Mouse (Mus musculus) spleen, adult 12 weeks (tissue): ENCODE data around the gene Pusl1.

Experiments
- DNase-seq: peaks from one replicate; pipeline ENCODE4 v3.0.0; 2022; ENCODE audit warnings: low spot score

Pusl1 gene

DNA sequence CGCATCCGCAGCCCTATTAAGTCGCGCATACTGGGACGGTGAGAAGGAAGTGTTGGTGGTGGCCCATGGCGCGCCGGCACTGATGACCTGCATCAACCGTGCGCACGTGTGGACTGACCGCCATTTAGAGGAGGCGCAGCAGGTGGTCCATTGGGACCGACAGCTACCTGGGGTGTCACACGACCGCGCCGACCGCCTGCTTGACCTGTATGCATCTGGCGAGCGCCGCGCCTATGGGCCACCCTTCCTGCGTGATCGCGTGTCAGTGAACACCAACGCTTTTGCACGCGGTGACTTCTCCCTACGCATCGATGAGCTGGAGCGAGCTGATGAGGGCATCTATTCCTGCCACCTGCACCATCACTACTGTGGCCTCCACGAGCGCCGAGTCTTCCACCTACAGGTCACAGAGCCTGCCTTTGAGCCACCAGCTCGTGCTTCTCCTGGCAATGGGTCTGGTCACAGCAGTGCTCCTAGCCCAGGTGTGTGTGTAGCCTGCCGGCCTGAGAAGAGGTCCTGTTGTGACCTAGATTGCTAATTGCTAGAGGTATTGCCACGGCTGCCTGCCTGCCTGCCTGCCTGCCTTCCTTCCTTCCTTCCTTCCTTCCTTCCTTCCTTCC is 49.8 kb downstream of the Pusl1 start:
- no peak for DNase-seq

DNA sequence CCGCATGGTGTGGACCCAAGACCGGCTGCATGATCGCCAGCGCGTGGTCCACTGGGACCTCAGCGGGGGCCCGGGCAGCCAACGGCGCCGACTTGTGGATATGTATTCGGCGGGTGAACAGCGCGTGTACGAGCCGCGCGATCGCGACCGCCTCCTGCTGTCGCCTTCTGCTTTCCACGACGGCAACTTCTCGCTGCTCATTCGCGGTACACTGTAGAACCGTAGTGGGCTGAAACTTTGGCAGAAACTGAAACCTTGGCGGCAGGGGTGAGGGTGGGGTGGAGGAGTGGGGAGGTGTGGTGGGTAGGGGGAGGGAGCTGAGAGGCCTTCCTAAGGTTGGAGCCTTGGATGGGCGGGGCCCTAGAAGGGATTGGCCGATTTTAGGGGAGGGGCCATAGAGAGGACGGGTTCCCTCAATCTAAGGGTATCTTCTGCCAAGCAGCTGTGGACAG is 50.6 kb downstream of the Pusl1 start:
- peak; percentile 59 for DNase-seq

GRCm38 (mm10) chr4:155840076-155841002 is 51.2 kb downstream of the Pusl1 start:
- no peak for DNase-seq

DNA sequence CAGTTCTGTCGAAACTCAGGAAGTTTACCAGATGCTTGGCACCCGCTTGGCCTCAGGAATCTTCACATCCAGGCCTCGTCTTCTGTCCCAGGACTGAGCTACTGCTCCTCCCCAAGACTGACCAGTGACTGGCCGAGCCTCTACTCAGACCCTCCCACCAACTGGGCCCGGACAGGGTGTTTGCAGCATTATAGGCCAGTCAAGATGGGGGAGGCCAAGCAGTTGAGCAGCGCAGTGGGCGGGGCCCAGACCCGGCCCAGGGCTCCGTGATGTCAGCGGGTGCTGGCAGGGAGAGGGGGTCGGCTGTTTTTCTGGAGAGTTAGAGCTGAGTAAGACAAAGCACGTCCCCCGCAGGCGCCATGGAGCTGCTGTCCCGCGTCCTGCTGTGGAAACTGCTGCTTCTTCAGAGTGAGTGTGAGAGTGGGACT is 52.1 kb downstream of the Pusl1 start, which contains the start of gene Mxra8:
Gene Mxra8, plus strand, starts transcription at position 198 of the 428 bp plus-strand sequence.
- no peak for DNase-seq

- no peak for DNase-seq
Observed at GRCm38 (mm10) chr4:155838187-155839153, 53.1 kb downstream of the Pusl1 start.
